In the genomic region with DNA sequence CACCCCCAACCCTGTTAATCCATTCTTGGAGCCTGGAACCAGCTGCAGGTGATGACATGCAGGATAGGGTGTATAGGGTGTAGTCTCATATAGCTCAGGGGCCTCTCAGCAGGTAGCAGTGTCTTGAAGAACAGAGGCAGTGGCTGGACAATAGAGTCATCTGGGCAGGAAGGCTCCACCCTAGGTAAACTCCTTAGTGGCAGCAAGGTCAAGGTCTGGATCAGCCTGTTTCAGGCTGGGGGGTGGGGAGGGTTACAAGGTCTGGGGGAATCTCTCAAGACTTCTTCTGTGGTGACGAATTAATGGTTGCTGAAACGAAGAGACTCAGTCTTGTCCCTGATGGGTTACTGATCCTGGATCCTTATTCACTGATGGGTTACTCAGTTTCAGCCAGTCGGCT, we compare ENCODE assay signal across 25 mouse cellular contexts.
"Had no signal": no experiment of that assay in that cellular context is flagged by ENCODE, and none has a peak within 500 bp of the region (broad histone marks: within the 10 kb centered on the region; RNA-seq: fewer than 3 reads in every experiment).

No protein-coding gene starts in this region.

- H3K36me3 ChIP-seq: heart, embryonic 10.5 days; heart, embryonic 12.5 days; hindbrain, embryonic 10.5 days; hindbrain, embryonic 12.5 days; intestine, embryonic 15.5 days; limb, embryonic 10.5 days; limb, embryonic 12.5 days; liver, embryonic 13.5 days; liver, embryonic 15.5 days had no signal

- H3K27ac ChIP-seq: gastrocnemius, adult 2 months; heart, embryonic 10.5 days; hindbrain, embryonic 10.5 days; hindbrain, embryonic 12.5 days; hindbrain, embryonic 14.5 days; intestine, embryonic 15.5 days; kidney, postnatal 0 days; limb, embryonic 10.5 days; limb, embryonic 12.5 days; liver, embryonic 13.5 days; liver, embryonic 15.5 days had no signal

- H3K27me3 ChIP-seq: heart, embryonic 12.5 days; hindbrain, embryonic 12.5 days; intestine, embryonic 15.5 days; limb, embryonic 12.5 days; liver, embryonic 13.5 days; liver, embryonic 15.5 days had no signal

- H3K4me3 ChIP-seq: gastrocnemius, adult 2 months; heart, embryonic 10.5 days; heart, embryonic 12.5 days; hindbrain, embryonic 10.5 days; hindbrain, embryonic 12.5 days; intestine, embryonic 15.5 days; limb, embryonic 10.5 days; limb, embryonic 12.5 days; liver, embryonic 13.5 days; liver, embryonic 15.5 days had no signal

- DNase-seq: gastrocnemius, adult 2 months; gastrocnemius, postnatal 10 days; gastrocnemius, postnatal 25 days; heart, adult 18-20 months; heart, postnatal 10 days; heart, postnatal 4 days; kidney, adult 18-20 months; kidney, adult 8-10 months; kidney, postnatal 14 days; kidney, postnatal 36 days; layer of hippocampus, adult 9-11 months; layer of hippocampus, postnatal 36 days; liver; liver, embryonic 13.5 days; liver, postnatal 0 days had no signal

- H3K9ac ChIP-seq: heart, embryonic 12.5 days; hindbrain, embryonic 12.5 days; hindbrain, embryonic 14.5 days; intestine, embryonic 15.5 days; limb, embryonic 12.5 days; liver, embryonic 13.5 days; liver, embryonic 15.5 days; liver, postnatal 0 days had no signal

- H3K4me1 ChIP-seq: heart, embryonic 10.5 days; heart, embryonic 12.5 days; hindbrain, embryonic 10.5 days; hindbrain, embryonic 12.5 days; intestine, embryonic 15.5 days; limb, embryonic 10.5 days; limb, embryonic 12.5 days; liver, embryonic 13.5 days; liver, embryonic 15.5 days had no signal

- H3K9me3 ChIP-seq: heart, embryonic 10.5 days; heart, embryonic 12.5 days; hindbrain, embryonic 10.5 days; hindbrain, embryonic 12.5 days; intestine, embryonic 15.5 days; limb, embryonic 10.5 days; limb, embryonic 12.5 days; liver, embryonic 13.5 days; liver, embryonic 15.5 days had no signal
